Mouse (Mus musculus): ENCODE results near the gene Cpt1b. TPM values are rescaled to one million over a fixed set of nuclear protein-coding genes. Genes with fewer than 3 reads are reported as not detected.

Cpt1b gene
- polyA plus RNA-seq (2012; rRNA removed), result 4.3 and 28.9 TPM in 2 replicates

- DNase-seq, result no peak
- WGBS, result 47% methylated on average over 6 of the region's 6 CpGs
- Histone ChIP-seq H3K4me1 (ENCODE audit: control insufficient read depth, insufficient read depth, low read length) (0 out of 2 replicates have a peak, but pooled peaks cover 3% of the 10 kb centered on the region), H3K4me3 (replicated peaks; ENCODE audit: extremely low read depth, low read depth, low read length) (no peak within 1 kb of the TSS)
- TF ChIP-seq POLR2A (IDR thresholded peaks at IDR 0.05; ENCODE audit: borderline replicate concordance, extremely low read depth, low read depth, low read length) (no peak), CTCF (IDR thresholded peaks at IDR 0.05; ENCODE audit: insufficient read depth, low read length) (no peak)
These were observed at the start of gene Cpt1b for GRCm38 (mm10) chr15:89425711-89426121. TSS of gene Cpt1b (minus strand) at chr15:89425863.

GRCm38 (mm10) chr15:89475293-89475600 is 49.6 kb upstream of the Cpt1b start:
- peaks cover 7% of the 10 kb centered on the region for H3K4me1 ChIP-seq (ENCODE audit: control insufficient read depth, insufficient read depth, low read length)
- H3K4me3 ChIP-seq (replicated peaks; ENCODE audit: extremely low read depth, low read depth, low read length), result peak overlapping the region; percentile 66
- 85% methylated on average over 7 of the region's 7 CpGs for WGBS

GRCm38 (mm10) chr15:89474596-89475292 is 49.1 kb upstream of the Cpt1b start:
- TF ChIP-seq CTCF (IDR thresholded peaks at IDR 0.05; ENCODE audit: insufficient read depth, low read length) (no peak), POLR2A (IDR thresholded peaks at IDR 0.05; ENCODE audit: borderline replicate concordance, extremely low read depth, low read depth, low read length) (no peak)
- no peak for DNase-seq

More at GRCm38 (mm10) chr15:89475293-89475600, 49.6 kb upstream of the Cpt1b start:
- TF ChIP-seq POLR2A (IDR thresholded peaks at IDR 0.05; ENCODE audit: borderline replicate concordance, extremely low read depth, low read depth, low read length), result no peak
- no peak for TF ChIP-seq CTCF (IDR thresholded peaks at IDR 0.05; ENCODE audit: insufficient read depth, low read length)
- DNase-seq, result no peak

GRCm38 (mm10) chr15:89473921-89474320 is 48.3 kb upstream of the Cpt1b start:
- H3K4me1 ChIP-seq (ENCODE audit: control insufficient read depth, insufficient read depth, low read length), result peaks cover 5% of the 10 kb centered on the region; the same call in 1 of the 2 replicates
- H3K4me3 ChIP-seq (replicated peaks; ENCODE audit: extremely low read depth, low read depth, low read length), result no peak overlapping the region
- DNase-seq, result no peak
- TF ChIP-seq CTCF (IDR thresholded peaks at IDR 0.05; ENCODE audit: insufficient read depth, low read length), result no peak
- TF ChIP-seq POLR2A (IDR thresholded peaks at IDR 0.05; ENCODE audit: borderline replicate concordance, extremely low read depth, low read depth, low read length), result no peak
- 96% methylated on average over 8 of the region's 8 CpGs for WGBS

More at GRCm38 (mm10) chr15:89474596-89475292, 49.1 kb upstream of the Cpt1b start:
- Histone ChIP-seq H3K4me3 (replicated peaks; ENCODE audit: extremely low read depth, low read depth, low read length) (no peak overlapping the region), H3K4me1 (ENCODE audit: control insufficient read depth, insufficient read depth, low read length) (peaks cover 5% of the 10 kb centered on the region; the same call in 1 of the 2 replicates)
- 91% methylated on average over 19 of the region's 19 CpGs for WGBS

GRCm38 (mm10) chr15:89473370-89473769 is 47.7 kb upstream of the Cpt1b start:
- DNase-seq, result no peak
- 74% methylated on average over 9 of the region's 9 CpGs for WGBS
- H3K4me3 ChIP-seq (replicated peaks; ENCODE audit: extremely low read depth, low read depth, low read length), result no peak overlapping the region
- peaks cover 5% of the 10 kb centered on the region; the same call in 1 of the 2 replicates for H3K4me1 ChIP-seq (ENCODE audit: control insufficient read depth, insufficient read depth, low read length)
- no peak for TF ChIP-seq CTCF (IDR thresholded peaks at IDR 0.05; ENCODE audit: insufficient read depth, low read length)
- TF ChIP-seq POLR2A (IDR thresholded peaks at IDR 0.05; ENCODE audit: borderline replicate concordance, extremely low read depth, low read depth, low read length), result no peak

- WGBS, result 79% methylated on average over 4 of the region's 4 CpGs
- H3K4me1 ChIP-seq (ENCODE audit: control insufficient read depth, insufficient read depth, low read length), result 0 out of 2 replicates have a peak, but pooled peaks cover 3% of the 10 kb centered on the region
These were observed 45.8 kb upstream of the Cpt1b start for GRCm38 (mm10) chr15:89471476-89471875.

GRCm38 (mm10) chr15:89468577-89468976 is 42.9 kb upstream of the Cpt1b start:
- Histone ChIP-seq H3K4me3 (replicated peaks; ENCODE audit: extremely low read depth, low read depth, low read length) (no peak overlapping the region), H3K4me1 (ENCODE audit: control insufficient read depth, insufficient read depth, low read length) (no peaks in the 10 kb centered on the region)
- no peak for DNase-seq
- no peak for TF ChIP-seq POLR2A (IDR thresholded peaks at IDR 0.05; ENCODE audit: borderline replicate concordance, extremely low read depth, low read depth, low read length)
- peak; percentile 20; the same call in 1 of the 2 replicates for TF ChIP-seq CTCF (IDR thresholded peaks at IDR 0.05; ENCODE audit: insufficient read depth, low read length)
- 38% methylated on average over 2 of the region's 2 CpGs for WGBS

More at GRCm38 (mm10) chr15:89471476-89471875, 45.8 kb upstream of the Cpt1b start:
- no peak for DNase-seq
- no peak overlapping the region for H3K4me3 ChIP-seq (replicated peaks; ENCODE audit: extremely low read depth, low read depth, low read length)
- TF ChIP-seq CTCF (IDR thresholded peaks at IDR 0.05; ENCODE audit: insufficient read depth, low read length) (no peak), POLR2A (IDR thresholded peaks at IDR 0.05; ENCODE audit: borderline replicate concordance, extremely low read depth, low read depth, low read length) (no peak)

- WGBS, result 14% methylated on average over 1 of the region's 1 CpGs
- H3K4me1 ChIP-seq (ENCODE audit: control insufficient read depth, insufficient read depth, low read length), result no peaks in the 10 kb centered on the region
- TF ChIP-seq CTCF (IDR thresholded peaks at IDR 0.05; ENCODE audit: insufficient read depth, low read length) (no peak), POLR2A (IDR thresholded peaks at IDR 0.05; ENCODE audit: borderline replicate concordance, extremely low read depth, low read depth, low read length) (no peak)
- no peak overlapping the region for H3K4me3 ChIP-seq (replicated peaks; ENCODE audit: extremely low read depth, low read depth, low read length)
- no peak for DNase-seq
These were observed 39.4 kb upstream of the Cpt1b start for GRCm38 (mm10) chr15:89465052-89465451.

- no peak for DNase-seq
- no peak for TF ChIP-seq POLR2A (IDR thresholded peaks at IDR 0.05; ENCODE audit: borderline replicate concordance, extremely low read depth, low read depth, low read length)
- peak; percentile 41; the same call in 1 of the 2 replicates for TF ChIP-seq CTCF (IDR thresholded peaks at IDR 0.05; ENCODE audit: insufficient read depth, low read length)
- 40% methylated on average over 5 of the region's 5 CpGs for WGBS
- Histone ChIP-seq H3K4me1 (ENCODE audit: control insufficient read depth, insufficient read depth, low read length) (no peaks in the 10 kb centered on the region), H3K4me3 (replicated peaks; ENCODE audit: extremely low read depth, low read depth, low read length) (no peak overlapping the region)
These were observed 37.9 kb upstream of the Cpt1b start for GRCm38 (mm10) chr15:89463334-89464235.
